18 mouse cellular contexts compared by ENCODE assay signal in the genomic region with DNA sequence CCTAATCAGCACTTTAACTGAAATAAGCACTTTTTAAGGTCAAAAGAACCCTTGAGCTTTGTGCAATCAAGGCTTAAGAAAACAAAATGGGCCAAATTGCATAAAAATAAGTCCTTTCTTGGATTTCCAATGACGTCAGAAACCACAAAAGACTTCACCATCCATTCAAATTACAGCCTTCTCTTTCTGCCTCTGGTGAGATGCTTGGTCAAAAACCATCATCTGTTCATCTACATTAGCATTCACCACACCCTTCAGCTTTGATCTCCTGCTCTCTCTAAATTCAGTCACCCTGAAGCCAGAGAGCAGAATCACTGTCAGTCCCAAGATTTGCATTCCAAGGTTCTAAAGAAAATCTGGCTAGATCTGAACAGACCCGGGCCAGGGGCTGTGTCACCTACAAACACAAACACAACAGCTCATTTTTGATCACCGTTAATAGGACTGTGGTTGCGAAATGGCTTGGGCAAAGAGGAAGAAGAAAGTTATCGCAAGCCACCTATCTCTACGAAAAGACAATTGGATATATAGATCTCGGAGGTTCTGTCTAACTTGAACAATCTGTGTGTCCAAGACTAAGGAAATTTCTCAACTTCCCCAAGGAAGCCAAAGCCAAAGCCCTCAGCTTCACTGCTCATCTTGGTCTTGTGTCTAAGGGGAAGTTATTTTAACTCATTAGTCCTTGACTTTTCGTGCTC. TPM values are rescaled to one million over a fixed set of nuclear protein-coding genes. Genes with fewer than 3 reads are reported as not detected.
DNase-seq lines count a peak whose midpoint lies in the region; ATAC-seq and TF ChIP-seq lines count a peak whose summit lies in the region.
"Had no signal": no experiment of that assay in that cellular context is flagged by ENCODE, and none has a peak within 500 bp of the region (broad histone marks: within the 10 kb centered on the region; RNA-seq: fewer than 3 reads in every experiment).

No protein-coding gene starts in this region.

- H3K9ac ChIP-seq in hindbrain, postnatal 0 days (replicated peaks; ENCODE audit: low read length), result no peak overlapping the region
- H3K9ac ChIP-seq in neural tube, embryonic 15.5 days (replicated peaks), result no peak overlapping the region
- H3K9ac ChIP-seq: embryonic facial prominence, embryonic 12.5 days; heart, embryonic 12.5 days; lung, embryonic 15.5 days; neural tube, embryonic 13.5 days had no signal

- ATAC-seq in megakaryocyte progenitor cell, adult 5-6 weeks (replicated peaks; ENCODE audit: poor library complexity), result peak; percentile 42
- ATAC-seq in hindbrain, postnatal 0 days, result no peak
- ATAC-seq in neural tube, embryonic 15.5 days (ENCODE audit: low FRiP score), result no peak
- ATAC-seq: intestine, embryonic 16.5 days had no signal

- H3K27ac ChIP-seq in heart, embryonic 10.5 days, result no peak overlapping the region
- no peak overlapping the region for H3K27ac ChIP-seq in hindbrain, postnatal 0 days
- no peak overlapping the region for H3K27ac ChIP-seq in neural tube, embryonic 15.5 days (replicated peaks)
- H3K27ac ChIP-seq: embryonic facial prominence, embryonic 12.5 days; lung, embryonic 15.5 days; neural tube, embryonic 13.5 days had no signal

- no peaks in the 10 kb centered on the region for H3K4me1 ChIP-seq in heart, embryonic 10.5 days
- H3K4me1 ChIP-seq in hindbrain, postnatal 0 days (ENCODE audit: insufficient read depth, low read length), result no peaks in the 10 kb centered on the region
- no peaks in the 10 kb centered on the region for H3K4me1 ChIP-seq in neural tube, embryonic 15.5 days
- H3K4me1 ChIP-seq: embryonic facial prominence, embryonic 12.5 days; lung, embryonic 15.5 days; neural tube, embryonic 13.5 days had no signal

- no peak for TF ChIP-seq POLR2A in brain, embryonic 14.5 days (IDR thresholded peaks at IDR 0.05; ENCODE audit: borderline replicate concordance, extremely low read depth, insufficient read depth, insufficient read length, poor library complexity, severe bottlenecking)

- H3K36me3 ChIP-seq in heart, embryonic 10.5 days, result no peaks in the 10 kb centered on the region
- no peaks in the 10 kb centered on the region for H3K36me3 ChIP-seq in hindbrain, postnatal 0 days (ENCODE audit: insufficient read depth, low read length)
- H3K36me3 ChIP-seq in neural tube, embryonic 15.5 days, result no peaks in the 10 kb centered on the region
- H3K36me3 ChIP-seq: embryonic facial prominence, embryonic 12.5 days; heart, embryonic 12.5 days; lung, embryonic 15.5 days; neural tube, embryonic 13.5 days had no signal

- WGBS in heart, embryonic 10.5 days, result 80% methylated on average over 8 of the region's 8 CpGs
- whole genome bisulfite sequencing in hindbrain, postnatal 0 days, result 78% methylated on average over 8 of the region's 8 CpGs
- 78% methylated on average over 8 of the region's 8 CpGs for WGBS in neural tube, embryonic 15.5 days

- DNase-seq in heart, adult 11 months, result peak; percentile 60
- DNase-seq in heart, embryonic 10.5 days (ENCODE audit: low spot score), result no peak
- DNase-seq in ES-CJ7 (ENCODE audit: low read depth, low spot score), result peak; percentile 77
- peak; percentile 53 for DNase-seq in brain, embryonic 14.5 days (ENCODE audit: low read depth)
- no peak for DNase-seq in hindbrain, postnatal 0 days (ENCODE audit: low spot score)
- no peak for DNase-seq in right cerebral cortex, adult 18-20 months
- DNase-seq: adrenal gland, postnatal 10 days; cerebellum, postnatal 10 days; gastrocnemius, postnatal 10 days; kidney, postnatal 14 days; thymus, adult 18-20 months had no signal

- no peaks in the 10 kb centered on the region for H3K27me3 ChIP-seq in heart, embryonic 10.5 days (ENCODE audit: insufficient read depth, poor library complexity, severe bottlenecking)
- H3K27me3 ChIP-seq in hindbrain, postnatal 0 days (ENCODE audit: insufficient read depth, low read length), result no peaks in the 10 kb centered on the region
- H3K27me3 ChIP-seq in neural tube, embryonic 15.5 days (replicated peaks), result no peaks in the 10 kb centered on the region
- H3K27me3 ChIP-seq: embryonic facial prominence, embryonic 12.5 days; heart, embryonic 12.5 days; lung, embryonic 15.5 days; neural tube, embryonic 13.5 days had no signal

- H3K4me2 ChIP-seq in hindbrain, postnatal 0 days (ENCODE audit: low read depth, low read length), result no peak overlapping the region
- H3K4me2 ChIP-seq in neural tube, embryonic 15.5 days, result no peak overlapping the region
- H3K4me2 ChIP-seq: embryonic facial prominence, embryonic 12.5 days; heart, embryonic 12.5 days; lung, embryonic 15.5 days; neural tube, embryonic 13.5 days had no signal

- no peaks in the 10 kb centered on the region for H3K9me3 ChIP-seq in heart, embryonic 10.5 days
- H3K9me3 ChIP-seq in hindbrain, postnatal 0 days (ENCODE audit: low read length), result no peaks in the 10 kb centered on the region
- no peaks in the 10 kb centered on the region for H3K9me3 ChIP-seq in neural tube, embryonic 15.5 days (replicated peaks)
- H3K9me3 ChIP-seq: embryonic facial prominence, embryonic 12.5 days; heart, embryonic 12.5 days; lung, embryonic 15.5 days; neural tube, embryonic 13.5 days had no signal

- H3K4me3 ChIP-seq in heart, embryonic 10.5 days, result no peak overlapping the region
- no peak overlapping the region for H3K4me3 ChIP-seq in hindbrain, postnatal 0 days (ENCODE audit: low read length)
- H3K4me3 ChIP-seq in neural tube, embryonic 15.5 days (replicated peaks), result no peak overlapping the region
- H3K4me3 ChIP-seq: embryonic facial prominence, embryonic 12.5 days; heart, embryonic 12.5 days; lung, embryonic 15.5 days; neural tube, embryonic 13.5 days had no signal

- no peak for TF ChIP-seq CTCF in brain, embryonic 14.5 days (IDR thresholded peaks at IDR 0.05; ENCODE audit: borderline replicate concordance, extremely low read depth, insufficient read depth, insufficient read length)
- TF ChIP-seq CTCF in hindbrain, postnatal 0 days (IDR thresholded peaks at IDR 0.05; ENCODE audit: low read depth), result no peak

RNA-seq across cellular contexts. Expression of gene S1pr1, which starts 19.5 kb away (rescaled TPM):
- polyA plus RNA-seq in heart, embryonic 10.5 days (2016; fragmentation: Nextera tagmentation; extraction: Ambion mirVana), result 48.7 and 82.4 TPM in 2 replicates
- polyA plus RNA-seq in brain, embryonic 14.5 days (2012; rRNA removed), result 27.6 and 29.8 TPM in 2 replicates
- 0.98 and 2.7 TPM in 2 replicates for total RNA-seq in megakaryocyte progenitor cell, adult 5-6 weeks (2015)
- total RNA-seq in megakaryocyte progenitor cell, adult 5-6 weeks (2017), result 0.17 and 1.3 TPM in 2 replicates
- total RNA-seq in hindbrain, postnatal 0 days (2014; rRNA removed), result 61.1 and 61.6 TPM in 2 replicates
- polyA plus RNA-seq in hindbrain, postnatal 0 days (2015; fragmentation: Nextera tagmentation; extraction: Ambion mirVana), result 40.9 and 46.9 TPM in 2 replicates
- polyA plus RNA-seq in neural tube, embryonic 15.5 days (2015; fragmentation: Nextera tagmentation; extraction: Ambion mirVana), result 30.5 TPM in 2 replicates

Comparison
In these comparisons a context has a peak if more than half of its experiments do, and no peak if none do; other contexts are left out.
1. DNase-seq: peak in heart, adult 11 months (single experiment), ES-CJ7 (single experiment) and brain, embryonic 14.5 days (single experiment); none in heart, embryonic 10.5 days (single experiment), hindbrain, postnatal 0 days (single experiment) and right cerebral cortex, adult 18-20 months (single experiment).